Mouse (Mus musculus) liver, embryonic 14.5 days (tissue): ENCODE data around the gene Nlrp9b.
"Not testable (repeated sequence)": the region's sequence is repeated elsewhere in the genome, so short reads cannot be mapped to it uniquely, and the experiment has no call there.

ENCODE experiments used
- CTCF ChIP-seq: IDR thresholded peaks from 2 replicates; pipeline ENCODE4 v1.5.1; 2016; ENCODE audit warnings: antibody characterized with exemption, low read depth, control low read depth
- EP300 ChIP-seq: IDR thresholded peaks from 2 replicates; pipeline ENCODE4 v1.6.1; 2016; ENCODE audit warnings: antibody characterized with exemption, low read depth

GRCm38 (mm10) chr7:20078118-20078517, 86.9 kb downstream of the Nlrp9b start:
- TF ChIP-seq EP300, CTCF: not testable (repeated sequence)
